Mouse (Mus musculus): ENCODE measurements around the gene Hnrnpr. TPM values are rescaled to one million over a fixed set of nuclear protein-coding genes. Genes with fewer than 3 reads are reported as not detected.

Gene Hnrnpr
- total RNA-seq, 2 experiments from 2014 or later = 115 TPM

DNA sequence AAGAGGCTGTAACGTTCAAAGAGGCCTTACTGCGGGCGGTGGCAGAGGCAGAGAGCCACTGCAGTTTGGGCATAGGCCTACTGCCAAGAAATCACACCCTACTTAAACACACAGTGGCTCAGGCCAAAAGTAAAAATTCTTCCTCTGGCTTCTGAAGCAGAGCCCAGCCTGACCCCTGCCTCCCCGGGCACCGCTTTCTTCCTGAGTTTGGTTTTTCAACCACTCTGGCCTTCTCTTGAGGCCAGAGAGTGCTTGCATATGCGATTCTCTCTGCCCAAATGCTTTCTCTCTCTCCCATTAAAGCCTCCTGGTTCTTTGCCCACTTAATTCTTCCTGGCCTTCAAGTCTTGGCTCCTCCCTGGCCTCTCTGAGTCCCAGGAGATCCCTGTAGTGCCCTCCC lies 73.1 kb downstream of the Hnrnpr start:
- DNase-seq (ENCODE audit: low spot score in 2 of 2) = no peak

DNA sequence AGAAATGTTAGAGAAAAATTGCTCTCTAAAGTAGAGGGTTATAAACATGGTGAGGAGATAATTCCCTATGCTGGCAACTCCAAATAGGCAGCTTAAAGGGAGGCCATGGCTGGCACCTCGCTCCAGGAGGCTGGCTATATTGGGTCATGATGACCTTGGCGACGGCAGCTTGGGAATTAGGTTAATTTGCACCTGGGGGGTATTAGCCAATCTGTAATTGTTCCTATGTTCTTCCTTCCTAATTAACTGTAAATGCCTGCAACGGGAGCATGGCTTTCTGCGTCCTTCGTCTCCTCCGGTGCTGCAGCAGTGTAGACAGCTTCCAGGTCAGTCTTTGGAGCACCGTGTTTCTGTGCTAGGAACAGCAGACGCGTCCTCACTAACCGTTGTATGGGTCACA lies 76.5 kb downstream of the Hnrnpr start:
- DNase-seq (ENCODE audit: low spot score in 2 of 2) = no peak

DNA sequence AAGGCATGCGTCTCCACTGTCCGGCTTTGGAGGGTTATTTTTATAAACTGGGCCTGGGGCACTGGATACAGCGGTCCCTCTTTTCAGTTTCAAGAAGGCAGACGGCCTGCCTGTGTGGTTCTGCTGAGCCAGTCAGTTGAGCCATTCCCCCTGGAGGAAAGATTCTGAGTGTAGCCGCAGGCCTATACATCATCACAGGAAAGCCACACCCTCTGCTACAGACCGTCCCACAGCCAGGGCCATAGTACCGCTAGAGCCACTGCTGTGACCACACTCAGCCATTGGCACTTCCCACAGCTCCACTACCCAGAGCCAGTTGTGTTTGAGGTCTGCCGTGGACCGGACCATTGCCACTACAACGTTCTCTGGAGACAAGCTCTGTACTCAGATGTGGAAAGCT lies 91.1 kb downstream of the Hnrnpr start:
- no peak for DNase-seq (ENCODE audit: low spot score in 2 of 2)

DNA sequence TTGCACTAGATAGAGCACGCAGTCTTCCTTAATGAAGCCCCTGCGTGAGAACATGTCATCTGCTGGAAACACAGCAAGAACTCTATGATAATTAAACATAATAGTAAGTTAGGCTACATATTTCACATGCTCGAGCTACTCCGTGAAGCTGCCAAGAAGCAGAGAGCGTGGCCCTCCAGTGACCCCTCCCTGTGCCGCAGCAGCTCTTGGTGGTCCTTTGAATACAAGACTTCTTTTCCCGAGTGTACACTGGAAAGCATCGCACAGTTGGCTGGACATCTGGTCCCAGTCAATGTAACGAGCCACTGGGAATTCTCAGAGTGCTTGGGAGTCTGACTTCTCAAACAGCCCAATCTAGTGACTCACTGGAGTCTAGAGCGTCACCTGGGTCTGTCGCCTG lies 97.1 kb downstream of the Hnrnpr start:
- DNase-seq (ENCODE audit: low spot score in 2 of 2) = no peak

Other genes starting within 250 kb of the Hnrnpr start
- gene Id3, start 167.4 kb upstream of the Hnrnpr start, total RNA-seq (2021) = 100 to 1,000 TPM in 1 of 2 experiments, 10 to 100 TPM in 1; 80.3 to 101 TPM
- gene E2f2, start 138.5 kb upstream of the Hnrnpr start, total RNA-seq (2021) = 1 to 10 TPM; 1.1 to 2.3 TPM
- gene Asap3, start 104.6 kb upstream of the Hnrnpr start, total RNA-seq (2021) = 1 to 10 TPM; 5.1 to 5.6 TPM
- gene Tcea3, start 63.2 kb upstream of the Hnrnpr start, total RNA-seq (2021) = under 1 TPM; 0.55 to 0.89 TPM
- gene Zfp46, start 26.3 kb upstream of the Hnrnpr start, total RNA-seq (2021) = 10 to 100 TPM; 88.7 to 93.8 TPM
- gene Htr1d, start 112.6 kb downstream of the Hnrnpr start, total RNA-seq (2021) = 1 to 10 TPM in 1 of 2 experiments, under 1 TPM in 1; 0.98 to 1.3 TPM
- gene 6030445D17Rik, start 151.3 kb downstream of the Hnrnpr start, total RNA-seq (2021) = under 1 TPM; 0.62 TPM
- 10 to 100 TPM; 47.3 to 50.2 TPM for gene Luzp1, start 158.8 kb downstream of the Hnrnpr start, total RNA-seq (2021)